Mouse (Mus musculus) gastrocnemius, postnatal 10 days (tissue): ENCODE results near the gene Nkx6-2. TPM values are rescaled to one million over a fixed set of nuclear protein-coding genes. Genes with fewer than 3 reads are reported as not detected.

Experiments used
- total RNA-seq, 2 experiments: library from RNA; stranded (reverse); gene quantifications; 2 replicates each; pipeline ENCODE4 v1.2.3; 2021

Gene Nkx6-2
- total RNA-seq, 2 experiments from 2014 or later = not detected

Other genes with a start within 250 kb of the Nkx6-2 start
- 10 to 100 TPM; 52.5 to 53.3 TPM for gene Inpp5a, start 193.7 kb downstream of the Nkx6-2 start, total RNA-seq
- gene Cfap46, start 101.0 kb upstream of the Nkx6-2 start, total RNA-seq = under 1 TPM in 1 of 2 experiments, not detected in 1; 0.09 TPM